ENCODE assay signal across 9 mouse cellular contexts in the genomic region with DNA sequence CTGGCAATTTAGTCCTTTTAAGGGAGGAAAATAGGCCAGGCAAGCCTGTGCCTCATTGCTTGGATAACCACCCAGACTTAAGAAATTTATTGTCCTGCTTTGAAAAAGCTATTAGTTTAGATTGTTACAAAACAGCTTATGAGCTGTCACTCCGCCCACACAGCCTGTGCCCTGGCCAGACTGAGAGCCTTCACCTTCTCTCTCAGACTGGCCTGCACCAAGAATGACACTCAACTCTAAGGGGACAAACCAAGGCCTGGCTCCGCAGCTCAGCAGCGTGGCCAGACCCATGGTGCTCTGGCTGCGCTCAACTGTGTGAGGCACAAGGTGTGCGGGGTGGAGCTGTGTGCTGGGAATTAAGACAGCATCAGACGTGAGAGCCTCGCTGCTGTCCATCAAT.
DNase-seq lines count a peak whose midpoint lies in the region; ATAC-seq lines count a peak whose summit lies in the region.
"Had no signal": no experiment of that assay in that cellular context is flagged by ENCODE, and none has a peak within 500 bp of the region (broad histone marks: within the 10 kb centered on the region; RNA-seq: fewer than 3 reads in every experiment).

No protein-coding gene starts in this region.

- H3K4me3 ChIP-seq in kidney, embryonic 14.5 days (ENCODE audit: low read length): no peak overlapping the region
- no peak overlapping the region for H3K4me3 ChIP-seq in embryonic facial prominence, embryonic 15.5 days (replicated peaks)
- no peak overlapping the region for H3K4me3 ChIP-seq in lung, embryonic 16.5 days (ENCODE audit: low read length)

- no peak overlapping the region for H3K9ac ChIP-seq in kidney, embryonic 14.5 days (ENCODE audit: low read depth, low read length)
- no peak overlapping the region for H3K9ac ChIP-seq in embryonic facial prominence, embryonic 15.5 days
- no peak overlapping the region for H3K9ac ChIP-seq in lung, embryonic 16.5 days (ENCODE audit: low read length)

- H3K4me1 ChIP-seq in kidney, embryonic 14.5 days (ENCODE audit: control insufficient read depth, insufficient read depth, low read length): peaks cover 11% of the 10 kb centered on the region
- H3K4me1 ChIP-seq in embryonic facial prominence, embryonic 15.5 days: peaks cover 52% of the 10 kb centered on the region
- H3K4me1 ChIP-seq in lung, embryonic 16.5 days (replicated peaks; ENCODE audit: control insufficient read depth, insufficient read depth, low read length): peaks cover 4% of the 10 kb centered on the region

- no peak overlapping the region for H3K4me2 ChIP-seq in kidney, embryonic 14.5 days (replicated peaks; ENCODE audit: low read depth, low read length)
- no peak overlapping the region for H3K4me2 ChIP-seq in embryonic facial prominence, embryonic 15.5 days (replicated peaks)
- no peak overlapping the region for H3K4me2 ChIP-seq in lung, embryonic 16.5 days (ENCODE audit: low read depth, low read length)
- H3K4me2 ChIP-seq: liver, embryonic 11.5 days had no signal

- peak overlapping the region; percentile 60; the same call in 1 of the 2 replicates for H3K27ac ChIP-seq in kidney, embryonic 14.5 days (ENCODE audit: low read depth, low read length)
- H3K27ac ChIP-seq in embryonic facial prominence, embryonic 15.5 days (replicated peaks): peak overlapping the region; percentile 71
- H3K27ac ChIP-seq in lung, embryonic 16.5 days (ENCODE audit: low read length): peak overlapping the region; percentile 55; the same call in 1 of the 2 replicates

- 0 out of 2 replicates have a peak, but pooled peaks have one; percentile 28 for ATAC-seq in kidney, embryonic 14.5 days (ENCODE audit: low FRiP score, low TSS enrichment)
- ATAC-seq in embryonic facial prominence, embryonic 15.5 days (ENCODE audit: insufficient number of reproducible peaks, low FRiP score, low TSS enrichment, low read depth): no peak
- peak; percentile 56 for ATAC-seq in lung, embryonic 16.5 days (ENCODE audit: low read depth)
- ATAC-seq in erythroid progenitor cell, adult 5-6 weeks (replicated peaks; ENCODE audit: low FRiP score, poor library complexity, severe bottlenecking): no peak

- H3K36me3 ChIP-seq in kidney, embryonic 14.5 days (ENCODE audit: control insufficient read depth, insufficient read depth, low read length): peaks cover 63% of the 10 kb centered on the region
- H3K36me3 ChIP-seq in embryonic facial prominence, embryonic 15.5 days: peaks cover 59% of the 10 kb centered on the region
- peaks cover 31% of the 10 kb centered on the region for H3K36me3 ChIP-seq in lung, embryonic 16.5 days (ENCODE audit: control insufficient read depth, insufficient read depth, low read length)

- no peaks in the 10 kb centered on the region for H3K27me3 ChIP-seq in kidney, embryonic 14.5 days (ENCODE audit: control insufficient read depth, insufficient read depth, low read length)
- no peaks in the 10 kb centered on the region for H3K27me3 ChIP-seq in embryonic facial prominence, embryonic 15.5 days
- H3K27me3 ChIP-seq in lung, embryonic 16.5 days (ENCODE audit: control insufficient read depth, insufficient read depth, low read depth, low read length): no peaks in the 10 kb centered on the region

- WGBS in kidney, embryonic 14.5 days: 40% methylated on average over 7 of the region's 7 CpGs
- 72% methylated on average over 7 of the region's 7 CpGs for WGBS in embryonic facial prominence, embryonic 15.5 days
- WGBS in lung, embryonic 16.5 days: 71% methylated on average over 7 of the region's 7 CpGs

- H3K9me3 ChIP-seq in kidney, embryonic 14.5 days (ENCODE audit: control insufficient read depth, low read length): no peaks in the 10 kb centered on the region
- no peaks in the 10 kb centered on the region for H3K9me3 ChIP-seq in embryonic facial prominence, embryonic 15.5 days (replicated peaks)
- no peaks in the 10 kb centered on the region for H3K9me3 ChIP-seq in lung, embryonic 16.5 days (ENCODE audit: control insufficient read depth, low read length)

- no peak for DNase-seq in kidney, postnatal 25 days
- peak; percentile 85 for DNase-seq in adrenal gland, adult 2 months
- no peak for DNase-seq in spleen, postnatal 36 days (ENCODE audit: low spot score in 2 of 2)
- DNase-seq: cerebellum, adult 8-10 months had no signal

Comparison
In these comparisons a context has a peak if more than half of its experiments do, and no peak if none do; other contexts are left out.
1. ATAC-seq: peak in kidney, embryonic 14.5 days (single experiment) and lung, embryonic 16.5 days (single experiment); none in embryonic facial prominence, embryonic 15.5 days (single experiment) and erythroid progenitor cell, adult 5-6 weeks (single experiment).
2. Peak in every context shown above with its lines, with median percentiles within 50 percentile points of each other: H3K27ac ChIP-seq.